ENCODE assay signal across 8 mouse cellular contexts in the genomic region with DNA sequence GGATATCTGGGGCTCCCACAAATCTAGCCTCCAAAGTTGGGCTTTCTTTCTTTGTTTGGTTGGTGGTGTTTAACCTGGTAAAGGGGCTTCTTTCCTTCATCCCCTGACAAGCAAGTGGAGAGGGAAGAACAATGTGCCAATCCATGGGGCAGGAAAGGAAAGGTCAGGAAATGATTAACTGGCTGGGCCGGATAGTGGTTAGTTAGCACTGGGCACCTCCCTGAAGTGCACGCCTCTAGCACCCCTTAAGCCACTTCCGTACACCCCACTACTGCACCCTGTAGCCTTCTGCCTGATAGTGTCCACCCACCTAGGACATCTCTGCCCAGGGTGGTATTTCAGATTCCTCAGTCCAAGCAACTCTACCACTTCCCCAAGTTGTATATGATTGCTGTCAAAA. TPM values are rescaled to one million over a fixed set of nuclear protein-coding genes. Genes with fewer than 3 reads are reported as not detected.
DNase-seq lines count a peak whose midpoint lies in the region; ATAC-seq and TF ChIP-seq lines count a peak whose summit lies in the region.

No protein-coding gene starts in this region.

- WGBS in thymus, adult 2 months = 68% methylated on average over 3 of the region's 3 CpGs
- 50% methylated on average over 3 of the region's 3 CpGs for WGBS in liver, embryonic 11.5 days
- WGBS in stomach, embryonic 16.5 days = 57% methylated on average over 3 of the region's 3 CpGs

- H3K9me3 ChIP-seq in liver, embryonic 11.5 days (ENCODE audit: control insufficient read depth, low read length) = no peaks in the 10 kb centered on the region
- no peaks in the 10 kb centered on the region for H3K9me3 ChIP-seq in stomach, embryonic 16.5 days (replicated peaks; ENCODE audit: control insufficient read depth, low read length)

- H3K27me3 ChIP-seq in thymus, adult 2 months (ENCODE audit: control insufficient read depth, insufficient read depth, low read length) = no peaks in the 10 kb centered on the region
- H3K27me3 ChIP-seq in liver, embryonic 11.5 days (replicated peaks; ENCODE audit: control insufficient read depth, insufficient read depth, low read length) = no peaks in the 10 kb centered on the region
- no peaks in the 10 kb centered on the region for H3K27me3 ChIP-seq in stomach, embryonic 16.5 days (ENCODE audit: control insufficient read depth, insufficient read depth, low read length)

- peak overlapping the region; percentile 98 for H3K9ac ChIP-seq in liver, embryonic 11.5 days (ENCODE audit: low read depth, low read length)
- H3K9ac ChIP-seq in stomach, embryonic 16.5 days (ENCODE audit: low read length) = peak overlapping the region; percentile 60; the same call in 1 of the 2 replicates

- DNase-seq in adrenal gland, adult 2 months = peak; percentile 30
- no peak for DNase-seq in adrenal gland, adult 8-10 months
- no peak for DNase-seq in thymus, adult 2 months
- DNase-seq in thymus, postnatal 25 days = no peak
- DNase-seq in liver, embryonic 11.5 days (ENCODE audit: low spot score) = no peak
- no peak for DNase-seq in layer of hippocampus, adult 2 months (ENCODE audit: low spot score in 2 of 2)
- DNase-seq in layer of hippocampus, postnatal 14 days (ENCODE audit: low spot score in 2 of 2) = no peak

- H3K4me1 ChIP-seq in thymus, adult 2 months (replicated peaks; ENCODE audit: control insufficient read depth, insufficient read depth, low read length) = peaks cover 38% of the 10 kb centered on the region
- H3K4me1 ChIP-seq in liver, embryonic 11.5 days (replicated peaks; ENCODE audit: control insufficient read depth, insufficient read depth, low read length) = peaks cover 42% of the 10 kb centered on the region
- peaks cover 21% of the 10 kb centered on the region for H3K4me1 ChIP-seq in stomach, embryonic 16.5 days (ENCODE audit: control insufficient read depth, insufficient read depth, low read length)

- TF ChIP-seq CTCF in thymus, adult 2 months (IDR thresholded peaks at IDR 0.05; ENCODE audit: borderline replicate concordance, control insufficient read depth, extremely low read depth, insufficient read depth, low read length, poor library complexity) = no peak
- no peak for TF ChIP-seq CTCF in layer of hippocampus, adult 2 months (conservative IDR thresholded peaks at IDR 0.05)

- no peak for ATAC-seq in liver, embryonic 11.5 days (replicated peaks; ENCODE audit: low FRiP score)
- no peak for ATAC-seq in stomach, embryonic 16.5 days (ENCODE audit: insufficient read depth, low FRiP score)

- no peaks in the 10 kb centered on the region for H3K36me3 ChIP-seq in thymus, adult 2 months (ENCODE audit: control insufficient read depth, insufficient read depth, low read length)
- H3K36me3 ChIP-seq in liver, embryonic 11.5 days (ENCODE audit: control insufficient read depth, insufficient read depth, low read length) = no peaks in the 10 kb centered on the region
- H3K36me3 ChIP-seq in stomach, embryonic 16.5 days (ENCODE audit: control insufficient read depth, insufficient read depth, low read length) = no peaks in the 10 kb centered on the region

- peak overlapping the region; percentile 92 for H3K4me2 ChIP-seq in liver, embryonic 11.5 days
- H3K4me2 ChIP-seq in stomach, embryonic 16.5 days (ENCODE audit: low read depth, low read length) = peak overlapping the region; percentile 59

- H3K27ac ChIP-seq in thymus, adult 2 months (ENCODE audit: control insufficient read depth, insufficient read depth, low read length) = peak overlapping the region; percentile 97
- H3K27ac ChIP-seq in liver, embryonic 11.5 days (ENCODE audit: low read depth, low read length) = no peak overlapping the region
- peak overlapping the region; percentile 98 for H3K27ac ChIP-seq in stomach, embryonic 16.5 days (ENCODE audit: low read length)
- no peak overlapping the region for H3K27ac ChIP-seq in layer of hippocampus, adult 2 months

- TF ChIP-seq POLR2A in thymus, adult 2 months (IDR thresholded peaks at IDR 0.05; ENCODE audit: control insufficient read depth, extremely low read depth, insufficient read depth, low read length, poor library complexity) = no peak

- peak overlapping the region; percentile 79; the same call in 1 of the 2 replicates for H3K4me3 ChIP-seq in thymus, adult 2 months (ENCODE audit: control insufficient read depth, insufficient read depth, low read length)
- H3K4me3 ChIP-seq in liver, embryonic 11.5 days (ENCODE audit: low read depth, low read length) = peak overlapping the region; percentile 79
- peak overlapping the region; percentile 96 for H3K4me3 ChIP-seq in stomach, embryonic 16.5 days (replicated peaks; ENCODE audit: low read length)
- H3K4me3 ChIP-seq in layer of hippocampus, adult 2 months = no peak overlapping the region

RNA-seq across cellular contexts. Expression of a gene that starts 1.1 kb away (rescaled TPM):
- 10 to 100 TPM; 38.8 to 39.1 TPM for total RNA-seq in adrenal gland, adult 2 months (2021)
- polyA plus RNA-seq in adrenal gland, adult 2 months (2012; rRNA removed) = 13.7 and 15.4 TPM in 2 replicates
- total RNA-seq in adrenal gland, adult 8-10 months (2022) = 10 to 100 TPM; 37.2 to 53.7 (median 45.7) TPM
- 66.1 and 70.5 TPM in 2 replicates for polyA plus RNA-seq in thymus, adult 2 months (2012; rRNA removed)
- 32.8 and 33.1 TPM in 2 replicates for polyA plus RNA-seq in liver, embryonic 11.5 days (2014; fragmentation: Nextera tagmentation; extraction: Ambion mirVana)
- 54.5 and 65.1 TPM in 2 replicates for polyA plus RNA-seq in stomach, embryonic 16.5 days (2015; fragmentation: Nextera tagmentation; extraction: Ambion mirVana)
- total RNA-seq in layer of hippocampus, adult 2 months (2021) = 10 to 100 TPM; 41.8 to 45.5 TPM
- total RNA-seq in layer of hippocampus, postnatal 14 days (2021) = 10 to 100 TPM; 40.2 to 44.3 TPM

Comparison
In these comparisons a context has a peak if more than half of its experiments do, and no peak if none do; other contexts are left out.
1. H3K27ac ChIP-seq: peak in thymus, adult 2 months (single experiment) and stomach, embryonic 16.5 days (single experiment); none in liver, embryonic 11.5 days (single experiment) and layer of hippocampus, adult 2 months (single experiment).